Mouse (Mus musculus) lung, adult 2 months (tissue): ENCODE data around the gene Tmem132b. TPM values are rescaled to one million over a fixed set of nuclear protein-coding genes. Genes with fewer than 3 reads are reported as not detected.

Source experiments
- DNase-seq: peaks from one replicate; pipeline ENCODE4 v3.0.0; 2022
- H3K4me1 ChIP-seq: fragments of 200-500 bp; 2 replicates; pipeline ENCODE4 v1.6.1; 2011; ENCODE audit warnings: low read length; ENCODE audit not compliant: control insufficient read depth, insufficient read depth
- H3K4me3 ChIP-seq: fragments of 200-500 bp; replicated peaks from 2 replicates; pipeline ENCODE3; 2011; ENCODE audit warnings: low read depth, mild to moderate bottlenecking, control low read depth, low read length; ENCODE audit errors: extremely low read depth
- CTCF ChIP-seq: fragments of 200-500 bp; IDR thresholded peaks from 2 replicates; pipeline ENCODE4 v1.5.1; 2011; ENCODE audit warnings: mild to moderate bottlenecking, low read length, control low read depth; ENCODE audit not compliant: insufficient read depth
- POLR2A ChIP-seq: fragments of 200-500 bp; IDR thresholded peaks from 2 replicates; pipeline ENCODE4 v1.6.1; 2011; ENCODE audit warnings: low read depth, mild to moderate bottlenecking, control low read depth, low read length, borderline replicate concordance; ENCODE audit errors: extremely low read depth
- WGBS: fragments of 180-500 bp; shearing (Covaris S2); methylation state at CpG from one replicate; pipeline ENCODE4 v1.1.7; 2018; 5-methylcytosine and 5-hydroxymethylcytosine counted together
- polyA plus RNA-seq: library from polyadenylated mRNA; depleted of rRNA; stranded (reverse); fragments of >200 nt; gene quantifications from 2 replicates; pipeline ENCODE4 v1.2.3, GENCODE M21; 2012

Gene Tmem132b
- polyA plus RNA-seq, 1 experiment, result 0.18 TPM

- WGBS, result 5% methylated on average over 64 of the region's 64 CpGs
- Histone ChIP-seq H3K4me1 (no peaks in the 10 kb centered on the region; the same call in 1 of the 2 replicates), H3K4me3 (no peak overlapping the region)
- TF ChIP-seq CTCF, result no peak
- DNase-seq, result no peak
Observed at GRCm38 (mm10) chr5:125532545-125533224, 1.1 kb downstream of the Tmem132b start.

- WGBS, result 3% methylated on average over 24 of the region's 24 CpGs
- no peak overlapping the region for H3K4me3 ChIP-seq
Observed at GRCm38 (mm10) chr5:125533225-125533900, 1.8 kb downstream of the Tmem132b start.

GRCm38 (mm10) chr5:125534168-125534610 is 2.6 kb downstream of the Tmem132b start:
- TF ChIP-seq CTCF, result no peak
- no peak for TF ChIP-seq POLR2A
- 6% methylated on average over 7 of the region's 7 CpGs for WGBS
- H3K4me3 ChIP-seq, result no peak overlapping the region
- no peak for DNase-seq
- H3K4me1 ChIP-seq, result no peaks in the 10 kb centered on the region; the same call in 1 of the 2 replicates

More at GRCm38 (mm10) chr5:125533225-125533900, 1.8 kb downstream of the Tmem132b start:
- DNase-seq, result no peak
- no peaks in the 10 kb centered on the region; the same call in 1 of the 2 replicates for H3K4me1 ChIP-seq
- no peak for TF ChIP-seq CTCF
- no peak for TF ChIP-seq POLR2A

- no peak for DNase-seq
- TF ChIP-seq CTCF (no peak), POLR2A (no peak)
- WGBS, result 2% methylated on average over 26 of the region's 26 CpGs
- H3K4me3 ChIP-seq, result no peak overlapping the region
- H3K4me1 ChIP-seq, result no peaks in the 10 kb centered on the region; the same call in 1 of the 2 replicates
Observed at GRCm38 (mm10) chr5:125534611-125535324, 3.2 kb downstream of the Tmem132b start.

- DNase-seq, result no peak
- TF ChIP-seq CTCF (no peak), POLR2A (no peak)
- no peaks in the 10 kb centered on the region for H3K4me1 ChIP-seq
- WGBS, result 90% methylated on average over 2 of the region's 2 CpGs
- no peak overlapping the region for H3K4me3 ChIP-seq
Observed at GRCm38 (mm10) chr5:125545090-125545489, 13.5 kb downstream of the Tmem132b start.

GRCm38 (mm10) chr5:125546293-125546692 is 14.7 kb downstream of the Tmem132b start:
- no peaks in the 10 kb centered on the region for H3K4me1 ChIP-seq
- TF ChIP-seq CTCF, result no peak
- TF ChIP-seq POLR2A, result no peak
- WGBS, result 32% methylated on average over 13 of the region's 13 CpGs
- DNase-seq, result no peak
- H3K4me3 ChIP-seq, result no peak overlapping the region

GRCm38 (mm10) chr5:125549750-125550489 is 18.3 kb downstream of the Tmem132b start:
- WGBS, result 28% methylated on average over 11 of the region's 11 CpGs
- Histone ChIP-seq H3K4me1 (no peaks in the 10 kb centered on the region), H3K4me3 (no peak overlapping the region)
- TF ChIP-seq CTCF, result no peak
- no peak for TF ChIP-seq POLR2A
- DNase-seq, result no peak

GRCm38 (mm10) chr5:125555732-125556131 is 24.2 kb downstream of the Tmem132b start:
- no peak for DNase-seq
- TF ChIP-seq POLR2A (no peak), CTCF (no peak)
- Histone ChIP-seq H3K4me1 (no peaks in the 10 kb centered on the region), H3K4me3 (no peak overlapping the region)
- 65% methylated on average over 5 of the region's 5 CpGs for WGBS

GRCm38 (mm10) chr5:125563492-125563891 is 31.9 kb downstream of the Tmem132b start:
- Histone ChIP-seq H3K4me1 (no peaks in the 10 kb centered on the region), H3K4me3 (no peak overlapping the region)
- TF ChIP-seq POLR2A, result no peak
- TF ChIP-seq CTCF, result no peak
- 47% methylated on average over 6 of the region's 6 CpGs for WGBS
- no peak for DNase-seq
